Mouse (Mus musculus) forelimb bud, embryonic 11.5 days (tissue): ENCODE results near the gene Mapkapk5.

Experiments used
- DNase-seq: peaks from one replicate; pipeline ENCODE4 v3.0.0-alpha.2; 2012; ENCODE audit warnings: low read depth, low spot score

Gene Mapkapk5

GRCm38 (mm10) chr5:121545793-121546529 lies at the start of gene Mapkapk5:
TSS of gene Mapkapk5 (minus strand) at chr5:121545905.
- peak; percentile 97 for DNase-seq

- DNase-seq, result no peak
Observed at GRCm38 (mm10) chr5:121594714-121595313, 49.1 kb upstream of the Mapkapk5 start.

GRCm38 (mm10) chr5:121593451-121594401 lies 48.0 kb upstream of the Mapkapk5 start, which contains the start of gene Aldh2:
TSS of gene Aldh2 (minus strand) at chr5:121593824.
- peak; percentile 84 for DNase-seq

DNA sequence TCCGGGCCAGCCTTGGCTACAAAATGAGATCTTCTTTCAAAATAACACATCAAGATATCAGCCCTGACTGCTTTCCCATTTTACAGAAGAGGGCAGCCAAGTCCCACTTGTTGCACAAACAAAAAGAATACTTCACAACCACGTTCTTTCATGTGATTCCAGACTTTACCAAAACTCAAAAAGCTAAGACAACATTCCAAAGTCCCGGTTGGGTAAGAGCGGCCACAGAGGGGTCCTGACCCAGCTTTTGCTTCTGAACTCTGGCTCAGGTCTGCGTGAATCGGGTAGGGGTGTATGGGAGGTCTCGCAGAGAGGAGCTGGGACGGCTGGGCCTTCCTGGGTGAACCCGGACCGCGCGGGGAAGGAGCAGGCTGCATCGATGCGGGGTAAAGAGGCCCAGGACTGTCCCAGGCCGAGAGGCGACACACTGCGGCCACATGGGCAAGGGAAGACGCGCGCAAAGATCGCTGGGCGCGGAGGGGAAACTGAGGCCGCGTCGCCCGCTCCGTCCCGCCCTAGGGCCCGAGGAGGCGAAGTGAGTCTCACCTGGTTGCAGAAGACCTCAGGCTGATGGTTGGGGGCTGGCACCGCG lies 47.2 kb upstream of the Mapkapk5 start:
- DNase-seq, result no peak

- DNase-seq, result no peak
Observed at GRCm38 (mm10) chr5:121592064-121592815, 46.5 kb upstream of the Mapkapk5 start.

- DNase-seq, result no peak
Observed at GRCm38 (mm10) chr5:121591417-121592063, 45.8 kb upstream of the Mapkapk5 start.

- no peak for DNase-seq
Observed at GRCm38 (mm10) chr5:121589928-121590327, 44.2 kb upstream of the Mapkapk5 start.

DNA sequence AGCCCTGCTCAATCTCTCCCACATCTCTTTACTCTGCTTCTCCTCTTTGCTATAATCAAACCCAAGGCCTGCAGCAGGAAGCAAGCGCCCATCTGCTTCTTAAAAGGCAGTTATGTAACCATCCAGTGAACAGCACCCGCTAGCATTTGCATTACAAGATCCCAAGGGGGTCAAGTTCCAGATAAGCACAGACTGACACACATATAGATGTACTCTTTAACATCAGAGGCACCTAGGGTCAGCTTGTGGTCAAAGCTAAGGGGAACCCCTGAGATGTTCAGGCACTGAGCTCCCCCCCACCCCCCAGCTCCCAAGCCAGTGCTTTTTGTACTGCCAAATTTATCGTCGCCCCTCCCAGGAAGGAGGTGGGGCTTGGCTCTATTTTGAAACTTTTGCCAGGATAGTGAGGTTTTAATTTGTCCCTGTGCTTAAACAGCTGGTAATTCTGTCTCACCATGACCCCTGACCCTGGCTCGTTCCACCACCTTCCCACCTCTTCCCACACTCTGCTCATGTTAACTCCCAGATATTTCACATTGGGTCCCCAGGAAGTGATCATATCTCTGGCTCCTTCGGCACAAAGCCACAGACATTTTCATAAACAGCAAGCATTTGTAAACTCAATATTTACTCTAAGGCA lies 40.8 kb upstream of the Mapkapk5 start:
- no peak for DNase-seq

- no peak for DNase-seq
Observed at GRCm38 (mm10) chr5:121585699-121586098, 40.0 kb upstream of the Mapkapk5 start.

GRCm38 (mm10) chr5:121585005-121585404 lies 39.3 kb upstream of the Mapkapk5 start:
- no peak for DNase-seq

DNA sequence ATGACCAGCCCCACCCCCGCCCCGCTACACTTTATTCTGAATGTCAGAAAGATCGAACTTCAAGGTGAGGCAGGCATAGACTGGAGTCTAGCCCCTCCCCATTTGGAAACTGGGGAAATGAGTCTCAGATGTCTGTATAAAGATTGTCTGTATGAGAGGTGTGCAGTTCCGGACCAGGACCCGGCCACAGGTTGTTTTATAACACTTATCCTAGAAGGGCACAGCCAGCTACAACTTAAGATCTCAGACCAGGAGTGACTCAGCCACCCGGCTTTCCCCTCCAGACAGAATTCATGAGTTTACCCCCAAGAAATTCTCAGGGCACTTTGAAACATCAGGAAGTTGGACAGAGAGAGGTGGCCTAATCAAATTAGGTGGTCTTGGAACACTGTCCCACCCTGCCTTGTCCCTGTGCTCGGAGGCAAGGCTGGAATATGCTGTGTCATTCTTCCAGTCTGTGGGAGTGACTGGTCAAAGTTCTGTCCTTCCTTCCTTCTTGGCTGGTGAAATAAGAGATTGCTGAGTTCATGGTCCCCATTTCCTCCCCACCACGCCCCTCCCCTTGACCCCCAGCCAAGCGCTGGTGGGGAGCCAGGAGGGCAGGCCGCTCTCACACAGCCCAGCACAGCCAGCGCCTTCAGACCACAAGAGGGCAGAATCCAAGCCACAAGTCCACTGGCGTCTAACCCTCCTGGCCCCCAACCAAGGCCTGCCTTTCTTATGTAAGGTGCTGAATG lies 38.2 kb upstream of the Mapkapk5 start:
- DNase-seq, result no peak

GRCm38 (mm10) chr5:121581945-121582344 lies 36.2 kb upstream of the Mapkapk5 start:
- no peak for DNase-seq

- no peak for DNase-seq
Observed at GRCm38 (mm10) chr5:121576927-121577488, 31.3 kb upstream of the Mapkapk5 start.

DNA sequence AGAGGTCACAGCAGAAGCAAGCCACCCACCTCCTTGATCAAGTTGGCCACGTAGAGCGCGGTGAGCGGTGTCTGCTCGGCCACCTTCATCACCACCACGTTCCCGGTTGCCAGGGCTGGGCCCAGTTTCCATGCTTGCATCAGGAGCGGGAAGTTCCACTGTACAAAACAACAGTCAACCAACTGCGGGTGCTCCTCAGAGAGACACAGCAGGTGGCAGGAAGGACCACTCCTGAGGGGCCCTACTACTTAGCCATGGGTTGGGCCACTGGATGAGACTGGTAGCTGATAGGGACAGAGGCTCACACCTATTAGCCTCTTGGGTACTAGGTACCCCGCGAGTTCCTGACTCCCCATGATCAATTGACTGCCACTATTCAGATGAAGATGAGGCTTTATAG lies 30.2 kb upstream of the Mapkapk5 start:
- no peak for DNase-seq

GRCm38 (mm10) chr5:121574145-121574544 lies 28.4 kb upstream of the Mapkapk5 start:
- DNase-seq, result no peak

GRCm38 (mm10) chr5:121570787-121571186 lies 25.1 kb upstream of the Mapkapk5 start:
- no peak for DNase-seq

GRCm38 (mm10) chr5:121569881-121570420 lies 24.2 kb upstream of the Mapkapk5 start:
- no peak for DNase-seq

DNA sequence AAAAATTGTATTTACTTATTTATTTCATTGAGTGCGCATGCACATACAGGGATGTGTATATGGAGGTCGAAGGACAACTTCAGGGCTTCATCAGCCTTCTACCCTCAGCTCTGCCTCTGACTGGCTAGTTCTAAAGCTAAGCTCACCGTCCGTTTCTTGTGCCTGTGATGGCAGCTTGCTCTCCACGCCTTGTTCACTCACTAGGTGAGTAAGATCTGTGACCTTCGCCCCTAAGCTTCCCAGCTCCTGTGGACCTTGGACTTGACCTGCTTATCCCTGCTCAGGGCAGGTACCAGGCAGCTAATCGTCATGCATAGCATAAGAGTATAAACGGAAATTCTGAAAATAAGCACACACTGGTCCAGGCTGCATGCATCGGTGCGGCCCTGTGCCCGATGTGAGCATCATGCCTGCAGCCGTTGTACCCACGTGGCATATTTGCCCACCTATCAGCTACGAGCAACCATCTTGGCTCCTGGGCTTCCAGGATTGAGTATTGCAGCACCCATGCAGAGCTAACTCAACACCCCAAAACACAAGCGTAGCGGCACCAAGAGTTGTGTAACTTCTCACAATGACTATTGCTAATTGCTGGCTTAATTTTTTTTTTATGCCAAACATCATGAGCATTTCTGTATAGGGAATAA lies 20.5 kb upstream of the Mapkapk5 start:
- no peak for DNase-seq
